Mouse (Mus musculus) forebrain, embryonic 14.5 days (tissue): Measurements from ENCODE around the gene Dmwd. TPM values are rescaled to one million over a fixed set of nuclear protein-coding genes. Genes with fewer than 3 reads are reported as not detected.
A peak's percentile ranks its signal among the peaks of the same experiment; 100 is the strongest.
"Not testable (repeated sequence)": the region's sequence is repeated elsewhere in the genome, so short reads cannot be mapped to it uniquely, and the experiment has no call there.

Experiments used
- ATAC-seq: fragments of 200-750 bp; cut with Nextera tagmentation; 2 replicates; pipeline ENCODE4 v1.8.0; 2017; ENCODE audit warnings: mild to moderate bottlenecking, moderate library complexity
- DNase-seq: peaks from one replicate; pipeline ENCODE4 v3.0.0-alpha.2; 2015; ENCODE audit warnings: low spot score
- H3K27ac ChIP-seq: fragments of 300-500 bp; sonication (generic); 2 replicates; pipeline ENCODE4 v1.5.1; 2014; ENCODE audit warnings: low read depth, mild to moderate bottlenecking, control low read depth, low read length, moderate library complexity
- H3K27me3 ChIP-seq: fragments of 300-500 bp; sonication (generic); replicated peaks from 2 replicates; pipeline ENCODE4 v1.6.1; 2014; ENCODE audit warnings: low read length, control low read depth, mixed read lengths; ENCODE audit not compliant: control insufficient read depth, insufficient read depth
- H3K36me3 ChIP-seq: fragments of 300-500 bp; sonication (generic); 2 replicates; pipeline ENCODE4 v1.6.1; 2014; ENCODE audit warnings: low read length, control low read depth; ENCODE audit not compliant: control insufficient read depth, insufficient read depth
- H3K4me1 ChIP-seq: fragments of 300-500 bp; sonication (generic); 2 replicates; pipeline ENCODE4 v1.6.1; 2014; ENCODE audit warnings: antibody characterized with exemption, low read length, control low read depth; ENCODE audit not compliant: control insufficient read depth, insufficient read depth
- H3K4me2 ChIP-seq: fragments of 300-500 bp; sonication (generic); 2 replicates; pipeline ENCODE4 v1.6.1; 2014; ENCODE audit warnings: mild to moderate bottlenecking, control low read depth, low read length
- H3K4me3 ChIP-seq: fragments of 300-500 bp; sonication (generic); 2 replicates; pipeline ENCODE4 v1.5.1; 2014; ENCODE audit warnings: low read depth, low read length, control low read depth
- H3K9ac ChIP-seq: fragments of 300-500 bp; sonication (generic); 2 replicates; pipeline ENCODE4 v1.6.1; 2014; ENCODE audit warnings: mild to moderate bottlenecking, low read length, control low read depth, moderate library complexity
- H3K9me3 ChIP-seq: fragments of 300-500 bp; sonication (generic); replicated peaks from 2 replicates; pipeline ENCODE4 v1.6.1; 2016; ENCODE audit warnings: low read length, control low read depth, mixed read lengths; ENCODE audit not compliant: control insufficient read depth
- WGBS: fragments of 180-500 bp; shearing (Covaris S2); extraction: QIAGEN DNeasy Blood & Tissue Kit; methylation state at CpG from one replicate; pipeline ENCODE4 v1.1.7; 2014; 5-methylcytosine and 5-hydroxymethylcytosine counted together
- polyA plus RNA-seq: library from polyadenylated mRNA; unstranded; fragments of >200 nt; fragmentation: Nextera tagmentation; extraction: Ambion mirVana; gene quantifications from 2 replicates; pipeline ENCODE4 v1.2.1, GENCODE M21; 2014

Gene Dmwd
- polyA plus RNA-seq, 1 experiment from 2014 or later, result 29.1 TPM

DNA sequence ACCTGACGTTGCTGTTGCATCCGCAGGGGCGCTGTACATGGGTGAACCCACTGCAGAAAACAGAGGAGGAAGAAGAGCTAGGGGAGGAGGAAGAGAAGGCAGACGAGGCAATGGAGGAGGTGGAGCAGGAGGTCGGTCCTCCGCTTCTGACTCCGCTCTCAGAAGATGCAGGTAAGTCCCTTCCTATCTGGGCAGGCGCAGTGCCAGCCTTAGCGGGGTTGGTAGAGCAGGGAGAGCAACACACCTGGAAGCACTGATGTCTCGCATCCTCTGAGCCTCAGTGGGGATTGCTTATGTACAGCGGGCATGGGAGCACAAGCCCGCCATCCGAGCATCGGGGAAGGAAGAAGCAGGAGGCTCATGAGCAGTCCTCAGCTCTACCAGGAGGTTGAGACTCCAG, 9.0 kb upstream of the Dmwd start:
- no peaks in the 10 kb centered on the region for H3K36me3 ChIP-seq
- ATAC-seq, result no peak
- H3K27ac ChIP-seq, result no peak overlapping the region
- no peak overlapping the region for H3K4me2 ChIP-seq
- no peaks in the 10 kb centered on the region for H3K9me3 ChIP-seq
- no peak for DNase-seq
- WGBS, result 53% methylated on average over 14 of the region's 14 CpGs
- peaks cover 13% of the 10 kb centered on the region for H3K27me3 ChIP-seq
- no peak overlapping the region for H3K4me3 ChIP-seq
- H3K9ac ChIP-seq, result no peak overlapping the region
- no peaks in the 10 kb centered on the region for H3K4me1 ChIP-seq

GRCm38 (mm10) chr7:19067935-19068334, 8.1 kb upstream of the Dmwd start:
- H3K9me3 ChIP-seq, result no peaks in the 10 kb centered on the region
- H3K4me1 ChIP-seq, result no peaks in the 10 kb centered on the region
- ATAC-seq (no peak), DNase-seq (no peak)
- no peak overlapping the region for H3K4me3 ChIP-seq
- H3K36me3 ChIP-seq, result no peaks in the 10 kb centered on the region
- H3K4me2 ChIP-seq, result no peak overlapping the region
- H3K27ac ChIP-seq, result no peak overlapping the region
- H3K27me3 ChIP-seq, result peaks cover 13% of the 10 kb centered on the region
- 71% methylated on average over 14 of the region's 14 CpGs for WGBS
- no peak overlapping the region for H3K9ac ChIP-seq

DNA sequence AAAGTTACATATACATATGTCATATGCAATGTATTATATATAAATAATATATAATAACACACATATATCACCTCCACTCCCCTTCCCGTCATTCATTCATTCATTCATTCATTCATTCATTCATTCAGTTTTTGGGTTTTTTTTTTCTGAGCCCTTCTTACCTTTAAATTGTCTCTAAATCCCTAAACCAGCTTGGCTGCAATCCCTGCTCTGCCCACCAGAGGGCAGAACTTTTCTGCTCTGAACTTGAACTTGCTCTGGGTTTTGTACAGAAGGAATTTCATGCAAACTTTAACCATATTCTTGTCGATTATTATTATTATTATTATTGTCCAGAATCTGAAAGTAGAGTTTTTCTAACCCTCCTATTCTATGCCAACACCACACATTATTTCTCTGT, 7.3 kb upstream of the Dmwd start:
- no peaks in the 10 kb centered on the region for H3K9me3 ChIP-seq

GRCm38 (mm10) chr7:19069500-19069899, 6.5 kb upstream of the Dmwd start:
- H3K4me3 ChIP-seq, result no peak overlapping the region
- no peak overlapping the region for H3K27ac ChIP-seq
- peaks cover 13% of the 10 kb centered on the region for H3K27me3 ChIP-seq
- no peak for DNase-seq
- no peaks in the 10 kb centered on the region for H3K36me3 ChIP-seq
- H3K4me2 ChIP-seq, result no peak overlapping the region
- no peaks in the 10 kb centered on the region for H3K4me1 ChIP-seq
- H3K9me3 ChIP-seq, result no peaks in the 10 kb centered on the region
- no peak for ATAC-seq
- WGBS, result 50% methylated on average over 3 of the region's 3 CpGs
- no peak overlapping the region for H3K9ac ChIP-seq

More for the DNA sequence above, 7.3 kb upstream of the Dmwd start:
- Histone ChIP-seq H3K27me3 (peaks cover 13% of the 10 kb centered on the region), H3K4me2 (no peak overlapping the region), H3K4me1 (no peaks in the 10 kb centered on the region), H3K36me3 (no peaks in the 10 kb centered on the region), H3K4me3 (no peak overlapping the region), H3K27ac (no peak overlapping the region), H3K9ac (no peak overlapping the region)
- DNase-seq, result peak; percentile 80
- WGBS, result 7% methylated on average over 2 of the region's 2 CpGs
- no peak for ATAC-seq

DNA sequence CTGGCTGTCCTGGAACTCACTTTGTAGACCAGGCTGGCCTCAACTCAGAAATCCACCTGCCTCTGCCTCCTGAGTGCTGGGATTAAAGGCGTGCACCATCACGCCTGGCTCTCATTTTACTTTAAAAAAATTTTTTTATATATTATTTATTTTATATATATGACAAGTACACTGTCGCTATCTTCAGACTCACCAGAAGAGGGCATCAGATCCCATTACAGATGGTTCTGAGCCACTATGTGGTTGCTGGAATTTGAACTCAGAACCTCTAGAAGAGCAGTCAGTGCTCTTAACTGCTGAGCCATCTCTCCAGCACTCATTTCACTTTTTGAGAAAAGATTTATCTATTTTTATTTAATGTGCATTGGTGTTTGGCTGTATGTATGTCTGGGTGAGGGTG, 5.0 kb upstream of the Dmwd start:
- not testable (repeated sequence) for H3K4me3 ChIP-seq, H3K27ac ChIP-seq, H3K27me3 ChIP-seq, H3K4me2 ChIP-seq, H3K9ac ChIP-seq, DNase-seq, H3K36me3 ChIP-seq, H3K4me1 ChIP-seq, ATAC-seq, H3K9me3 ChIP-seq
- whole genome bisulfite sequencing, result 51% methylated on average over 3 of the region's 3 CpGs

- WGBS, result 86% methylated on average over 9 of the region's 9 CpGs
Measured at GRCm38 (mm10) chr7:19073504-19073903, 2.5 kb upstream of the Dmwd start.

GRCm38 (mm10) chr7:19074494-19074893, 1.5 kb upstream of the Dmwd start:
- Histone ChIP-seq H3K4me1 (peaks cover 11% of the 10 kb centered on the region), H3K9me3 (no peaks in the 10 kb centered on the region), H3K9ac (no peak overlapping the region), H3K4me3 (no peak overlapping the region), H3K27ac (no peak overlapping the region), H3K36me3 (peaks cover 19% of the 10 kb centered on the region), H3K4me2 (no peak overlapping the region), H3K27me3 (no peaks in the 10 kb centered on the region)
- DNase-seq, result no peak
- no peak for ATAC-seq
- WGBS, result 95% methylated on average over 6 of the region's 6 CpGs

More at GRCm38 (mm10) chr7:19073504-19073903, 2.5 kb upstream of the Dmwd start:
- no peak overlapping the region for H3K27ac ChIP-seq
- no peak overlapping the region for H3K9ac ChIP-seq
- DNase-seq (no peak), ATAC-seq (no peak)
- no peak overlapping the region for H3K4me2 ChIP-seq
- peaks cover 9% of the 10 kb centered on the region for H3K36me3 ChIP-seq
- no peaks in the 10 kb centered on the region for H3K27me3 ChIP-seq
- peaks cover 11% of the 10 kb centered on the region for H3K4me1 ChIP-seq
- no peak overlapping the region for H3K4me3 ChIP-seq
- no peaks in the 10 kb centered on the region for H3K9me3 ChIP-seq

DNA sequence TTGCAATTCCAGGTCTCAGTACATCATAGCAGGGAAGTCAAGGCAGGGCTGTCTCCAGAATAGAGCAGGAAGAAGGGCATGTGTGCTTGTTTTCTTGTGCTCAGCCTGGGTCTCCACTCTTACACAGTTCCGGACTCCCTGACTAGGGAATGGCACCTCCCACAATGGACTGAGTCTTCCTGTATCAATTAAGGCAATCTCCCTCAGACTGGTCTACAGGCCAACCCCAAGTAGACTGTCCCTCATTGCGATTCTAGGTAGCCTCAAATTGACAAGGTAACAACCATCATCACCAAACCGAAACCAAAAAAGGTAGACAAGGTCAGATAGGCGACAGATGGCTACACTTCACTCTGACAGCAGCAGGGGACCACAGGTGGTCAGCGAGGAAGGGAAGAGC, 796 bp upstream of the Dmwd start:
- H3K27ac ChIP-seq, result no peak overlapping the region; the same call in 1 of the 2 replicates
- H3K4me1 ChIP-seq, result peaks cover 11% of the 10 kb centered on the region
- peak overlapping the region; percentile 97 for H3K4me3 ChIP-seq
- DNase-seq, result no peak
- peaks cover 26% of the 10 kb centered on the region for H3K36me3 ChIP-seq
- H3K4me2 ChIP-seq, result peak overlapping the region; percentile 58
- H3K9me3 ChIP-seq, result no peaks in the 10 kb centered on the region
- peak overlapping the region; percentile 29; the same call in 1 of the 2 replicates for H3K9ac ChIP-seq
- 68% methylated on average over 5 of the region's 5 CpGs for WGBS
- H3K27me3 ChIP-seq, result no peaks in the 10 kb centered on the region
- no peak for ATAC-seq

DNA sequence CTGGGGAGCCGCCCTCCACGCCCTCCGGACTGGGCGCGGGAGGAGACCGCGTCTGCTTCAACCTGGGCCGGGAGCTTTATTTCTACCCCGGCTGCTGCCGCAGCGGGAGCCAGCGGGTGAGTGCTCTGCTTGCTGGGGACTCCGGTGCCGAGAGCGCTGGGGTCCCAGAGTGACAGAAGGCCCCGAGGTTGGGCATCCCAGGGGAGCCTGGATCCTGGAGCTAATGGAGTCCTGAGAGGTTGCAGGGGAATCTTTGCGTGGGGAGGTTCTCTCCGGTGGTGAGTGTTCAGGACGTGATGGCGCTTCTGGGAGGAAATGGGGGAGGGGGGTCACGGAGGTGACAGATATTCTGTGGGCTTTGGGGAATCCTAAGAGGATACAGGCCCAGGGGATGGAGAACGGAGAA, 562 bp downstream of the Dmwd start:
- H3K27ac ChIP-seq, result peak overlapping the region; percentile 78
- 0% methylated on average over 22 of the region's 22 CpGs for WGBS
- no peak for ATAC-seq
- peaks cover 40% of the 10 kb centered on the region for H3K36me3 ChIP-seq
- peak overlapping the region; percentile 98 for H3K9ac ChIP-seq
- no peaks in the 10 kb centered on the region for H3K9me3 ChIP-seq
- H3K4me1 ChIP-seq, result peaks cover 11% of the 10 kb centered on the region
- H3K4me3 ChIP-seq, result peak overlapping the region; percentile 97
- DNase-seq, result no peak
- H3K27me3 ChIP-seq, result no peaks in the 10 kb centered on the region
- H3K4me2 ChIP-seq, result peak overlapping the region; percentile 91
